Mouse (Mus musculus) lung, postnatal 10 days (tissue): Measurements from ENCODE around the gene Fam78a.
"Not testable (repeated sequence)": the region's sequence is repeated elsewhere in the genome, so short reads cannot be mapped to it uniquely, and the experiment has no call there.

ENCODE experiments used
- DNase-seq: peaks from one replicate; pipeline ENCODE4 v3.0.0; 2021

Gene Fam78a

DNA sequence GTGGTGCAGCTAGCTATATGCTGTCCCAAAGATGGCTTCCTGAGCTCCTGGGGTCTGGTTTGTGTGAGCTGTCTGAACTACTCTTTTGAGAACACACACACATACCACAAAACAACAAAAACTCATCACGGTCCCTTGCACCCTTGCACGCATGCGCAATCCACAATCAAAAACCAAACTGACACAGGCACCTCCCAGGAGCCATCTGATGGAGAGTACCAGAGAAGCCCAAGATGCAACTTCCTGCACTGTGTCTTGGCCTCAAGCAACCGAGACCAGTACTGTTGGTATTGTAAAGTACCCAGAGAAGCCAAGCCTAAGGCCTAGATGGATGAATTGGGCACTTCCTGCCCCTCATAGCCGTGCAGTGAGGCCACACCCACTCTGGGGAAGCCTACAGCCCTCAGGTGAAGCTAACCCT, 19.3 kb downstream of the Fam78a start:
- DNase-seq, result no peak

DNA sequence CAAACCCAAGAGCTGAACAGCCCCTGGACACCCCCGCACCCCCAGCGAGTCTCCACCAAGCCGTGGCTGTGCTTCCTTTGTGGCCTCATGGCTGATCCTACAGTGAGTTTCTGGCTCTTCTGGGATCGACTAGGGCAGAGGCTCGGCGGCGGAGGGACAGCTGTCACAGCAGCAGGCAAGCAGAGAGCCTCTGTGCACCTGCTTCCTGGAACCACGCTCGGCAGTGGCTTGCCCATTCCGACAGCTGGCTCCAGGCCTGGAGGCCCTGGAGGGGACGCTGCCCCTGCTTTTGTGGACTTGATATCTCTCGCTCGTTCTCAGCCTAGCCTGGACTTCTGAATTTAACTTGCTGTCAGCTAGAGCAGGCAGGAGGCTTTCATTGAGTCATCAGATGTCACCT, 19.7 kb downstream of the Fam78a start:
- no peak for DNase-seq

GRCm38 (mm10) chr2:32063451-32064151, 21.1 kb downstream of the Fam78a start:
- no peak for DNase-seq

- no peak for DNase-seq
These were observed 21.8 kb downstream of the Fam78a start for GRCm38 (mm10) chr2:32062626-32063410.

GRCm38 (mm10) chr2:32061722-32062505, 22.7 kb downstream of the Fam78a start:
- no peak for DNase-seq

DNA sequence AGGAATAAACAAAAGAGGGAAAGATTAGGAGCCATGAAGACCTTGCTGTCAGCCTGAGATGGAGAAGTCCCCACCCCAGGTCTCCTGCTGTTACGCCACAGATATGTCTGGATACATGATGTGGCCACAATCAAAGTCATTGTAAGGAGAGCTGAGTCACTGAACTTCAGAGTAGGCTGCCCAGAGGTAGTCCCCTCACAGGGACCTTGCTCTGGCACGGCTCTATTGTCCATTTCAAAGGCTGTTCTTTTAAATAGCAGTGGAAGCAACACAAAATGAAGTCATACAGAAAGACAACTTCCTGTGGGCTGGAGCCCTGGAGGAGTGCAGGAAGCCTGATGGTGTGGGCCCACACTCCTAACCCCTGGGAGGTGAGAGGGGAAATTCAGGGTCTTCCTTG, 23.5 kb downstream of the Fam78a start:
- DNase-seq, result no peak

DNA sequence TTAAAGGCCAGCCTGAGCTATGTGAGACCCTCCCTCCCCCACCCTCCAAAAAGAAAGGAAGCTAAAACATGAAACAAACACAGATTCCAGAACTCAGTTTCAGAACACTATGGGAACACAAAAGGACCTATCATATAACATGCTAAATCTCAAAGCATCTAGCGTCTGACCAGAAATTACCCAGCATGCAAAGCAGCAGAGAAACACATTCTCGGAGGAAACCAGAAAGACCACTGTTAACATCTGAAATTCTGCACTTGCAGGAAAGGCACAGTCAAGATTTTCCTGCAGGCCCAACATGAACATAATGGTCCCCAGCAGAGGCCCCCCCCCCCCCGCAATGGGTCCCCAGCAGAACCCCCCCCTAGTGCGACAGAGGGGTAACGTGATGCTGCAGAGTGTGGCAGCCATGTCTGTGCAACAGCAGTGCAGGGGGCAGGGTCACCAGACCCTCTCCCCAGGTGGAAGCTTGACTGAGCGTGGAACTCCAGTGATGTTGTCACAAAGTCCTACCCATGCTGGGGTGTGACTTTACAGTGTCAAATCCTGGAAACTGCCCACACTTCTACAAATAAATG, 24.3 kb downstream of the Fam78a start:
- DNase-seq, result no peak

DNA sequence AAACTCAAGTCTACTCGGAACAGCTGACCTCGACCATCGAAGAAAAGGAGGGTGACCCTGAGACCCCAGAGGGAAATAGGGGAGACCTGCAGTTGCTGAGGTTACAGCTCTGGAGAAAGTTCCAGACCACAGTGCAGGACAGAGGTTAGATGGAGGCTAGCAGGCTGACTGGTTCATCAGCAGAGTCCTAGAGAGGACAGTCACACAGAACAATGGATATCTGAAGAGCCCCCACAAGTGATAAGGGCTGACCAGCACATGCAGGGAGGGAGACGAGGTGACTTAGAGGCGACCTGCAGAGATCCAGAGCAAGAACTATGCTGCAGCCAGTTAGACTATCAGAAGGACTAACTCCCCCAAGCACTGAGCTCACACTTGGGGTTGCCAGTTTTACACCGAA, 25.0 kb downstream of the Fam78a start:
- no peak for DNase-seq

GRCm38 (mm10) chr2:32058716-32059115, 25.9 kb downstream of the Fam78a start:
- no peak for DNase-seq

- DNase-seq, result no peak
These were observed 26.4 kb downstream of the Fam78a start for GRCm38 (mm10) chr2:32058241-32058640.

DNA sequence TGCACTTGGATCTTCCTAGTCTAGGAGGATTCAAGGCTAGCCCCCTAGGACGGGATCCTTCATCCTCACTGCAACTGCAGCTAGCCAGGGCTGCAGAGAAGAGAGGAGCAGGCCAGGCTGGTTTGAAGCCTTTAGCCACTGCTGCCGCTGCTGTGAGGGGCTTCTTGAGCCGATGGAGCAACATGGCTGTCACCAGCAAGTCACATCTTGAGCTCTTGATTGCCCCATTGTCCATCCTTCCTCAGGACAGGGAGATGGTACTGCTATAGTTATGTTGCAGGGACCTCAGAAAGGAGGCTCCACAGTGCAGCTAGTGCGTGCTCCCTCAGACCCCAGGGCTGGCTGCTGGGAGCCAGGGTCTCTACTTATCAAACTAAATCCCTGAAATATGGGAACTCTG, 26.9 kb downstream of the Fam78a start:
- no peak for DNase-seq

DNA sequence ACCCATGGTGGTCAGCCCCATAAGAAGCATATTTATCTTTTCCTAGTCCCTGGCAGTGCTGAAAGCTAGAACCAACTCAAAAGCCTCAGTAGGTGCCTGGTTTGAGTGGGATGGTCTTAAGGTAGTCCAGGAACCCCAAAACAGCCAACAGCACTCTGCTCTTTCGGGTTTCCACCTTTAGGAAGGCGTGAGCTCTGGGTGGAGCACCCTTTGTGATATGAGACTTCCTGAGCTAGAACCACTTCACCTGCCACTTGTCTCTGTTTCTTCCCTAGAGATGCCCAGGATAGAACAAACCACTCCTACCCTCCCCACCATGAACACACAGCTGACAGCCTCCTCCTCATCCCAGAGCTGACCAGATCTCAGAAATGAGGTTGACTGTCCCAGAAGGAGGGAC, 27.3 kb downstream of the Fam78a start:
- no peak for DNase-seq

- no peak for DNase-seq
These were observed 28.1 kb downstream of the Fam78a start for GRCm38 (mm10) chr2:32056524-32056923.

GRCm38 (mm10) chr2:32055357-32055965, 29.2 kb downstream of the Fam78a start:
- no peak for DNase-seq

GRCm38 (mm10) chr2:32052418-32052817, 32.2 kb downstream of the Fam78a start:
- DNase-seq, result no peak

DNA sequence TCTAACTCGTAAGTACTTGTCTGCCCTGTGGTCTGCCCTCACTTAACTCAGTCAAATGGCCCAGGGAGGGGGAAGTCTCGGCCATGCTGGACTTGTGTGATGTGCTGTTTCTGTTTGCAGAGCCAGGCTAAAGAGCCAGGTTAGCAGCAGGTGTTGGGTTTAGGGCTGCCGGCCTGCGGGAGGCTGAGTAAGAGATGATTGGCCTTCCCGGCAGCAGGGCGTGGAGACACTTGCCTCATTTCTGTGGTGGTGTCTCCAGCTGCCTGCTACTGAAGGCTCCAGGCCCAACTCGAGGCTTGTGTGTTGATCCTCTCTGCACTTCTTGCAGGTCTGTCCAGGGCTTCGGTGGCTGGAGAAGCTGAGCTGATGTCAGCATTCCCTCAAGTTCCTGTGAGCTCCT, 32.9 kb downstream of the Fam78a start:
- no peak for DNase-seq

- DNase-seq, result no peak
These were observed 37.3 kb downstream of the Fam78a start for GRCm38 (mm10) chr2:32047323-32047722.

DNA sequence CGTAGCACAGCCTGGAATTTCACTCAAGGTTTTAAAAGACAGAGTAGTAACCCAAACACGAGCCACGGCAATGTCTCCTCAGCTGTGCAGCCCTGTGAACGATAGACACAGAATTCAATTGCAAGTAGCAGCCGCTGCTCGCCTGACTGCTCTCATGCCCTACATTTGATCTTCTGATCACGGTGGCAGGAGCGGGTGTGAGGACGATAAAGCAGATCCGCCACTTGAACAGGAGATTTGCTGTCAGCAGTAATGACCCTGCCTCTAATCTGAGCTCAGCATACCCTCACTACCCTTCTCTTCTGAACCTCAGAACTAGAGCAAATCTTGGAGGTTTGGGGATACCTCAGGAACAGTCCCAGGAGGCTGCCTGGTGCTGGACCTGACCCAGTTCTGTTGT, 38.6 kb downstream of the Fam78a start:
- DNase-seq, result no peak

GRCm38 (mm10) chr2:32045375-32045774, 39.3 kb downstream of the Fam78a start:
- DNase-seq, result no peak

- DNase-seq, result no peak
These were observed 40.8 kb downstream of the Fam78a start for GRCm38 (mm10) chr2:32043836-32044235.

GRCm38 (mm10) chr2:32041087-32041486, 43.6 kb downstream of the Fam78a start:
- no peak for DNase-seq

GRCm38 (mm10) chr2:32040646-32041045, 44.0 kb downstream of the Fam78a start:
- not testable (repeated sequence) for DNase-seq

DNA sequence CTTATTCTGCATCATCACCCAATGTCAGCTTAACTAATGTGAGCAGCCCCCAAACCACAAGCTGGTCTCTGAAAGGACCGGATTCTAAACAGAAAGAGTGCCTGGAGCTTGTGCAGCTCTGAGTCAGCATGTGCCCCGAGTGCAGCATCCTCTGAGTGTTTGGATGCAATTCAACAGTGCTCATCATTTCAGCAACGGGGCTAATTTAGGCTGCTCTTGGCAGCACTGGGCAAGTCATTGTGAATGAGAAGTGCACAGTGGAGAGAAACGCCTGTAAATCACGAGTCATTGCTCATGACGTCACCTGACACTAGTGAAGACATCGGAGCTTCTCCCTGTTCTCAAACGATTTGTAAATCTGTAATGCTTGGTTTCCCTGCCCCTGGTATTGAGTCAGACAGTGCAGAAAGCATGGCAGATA, 46.0 kb downstream of the Fam78a start:
- DNase-seq, result no peak
